Mouse (Mus musculus) gastrocnemius, postnatal 14 days (tissue): ENCODE measurements at regions not wholly inside any gene's neighbourhood (a gene's known extent, or its start where the extent isn't known, plus 50 kb on each side); places are given as distances from the start of the nearest gene placed in this dataset.

ENCODE experiments used
- DNase-seq: peaks from one replicate; pipeline ENCODE4 v3.0.0; 2021; ENCODE audit warnings: mixed read lengths
- intact Hi-C: fragments of 180-260 bp; cut with DNase I; formaldehyde crosslinking; loops from one replicate; pipeline ENCODE4 v1.15.1; 2025; ENCODE audit warnings: low total_unique reads
- microRNA-seq, 2 experiments: library from miRNA; unstranded; fragments of <30 nt; microRNA quantifications; one replicate each; pipeline ENCODE4 v1.2.0; 2021

- no peak for DNase-seq
- intact Hi-C loops: no loop called here
These were observed 69.7 kb upstream of the Zbtb40 start for GRCm38 (mm10) chr4:137118332-137118715.

DNA sequence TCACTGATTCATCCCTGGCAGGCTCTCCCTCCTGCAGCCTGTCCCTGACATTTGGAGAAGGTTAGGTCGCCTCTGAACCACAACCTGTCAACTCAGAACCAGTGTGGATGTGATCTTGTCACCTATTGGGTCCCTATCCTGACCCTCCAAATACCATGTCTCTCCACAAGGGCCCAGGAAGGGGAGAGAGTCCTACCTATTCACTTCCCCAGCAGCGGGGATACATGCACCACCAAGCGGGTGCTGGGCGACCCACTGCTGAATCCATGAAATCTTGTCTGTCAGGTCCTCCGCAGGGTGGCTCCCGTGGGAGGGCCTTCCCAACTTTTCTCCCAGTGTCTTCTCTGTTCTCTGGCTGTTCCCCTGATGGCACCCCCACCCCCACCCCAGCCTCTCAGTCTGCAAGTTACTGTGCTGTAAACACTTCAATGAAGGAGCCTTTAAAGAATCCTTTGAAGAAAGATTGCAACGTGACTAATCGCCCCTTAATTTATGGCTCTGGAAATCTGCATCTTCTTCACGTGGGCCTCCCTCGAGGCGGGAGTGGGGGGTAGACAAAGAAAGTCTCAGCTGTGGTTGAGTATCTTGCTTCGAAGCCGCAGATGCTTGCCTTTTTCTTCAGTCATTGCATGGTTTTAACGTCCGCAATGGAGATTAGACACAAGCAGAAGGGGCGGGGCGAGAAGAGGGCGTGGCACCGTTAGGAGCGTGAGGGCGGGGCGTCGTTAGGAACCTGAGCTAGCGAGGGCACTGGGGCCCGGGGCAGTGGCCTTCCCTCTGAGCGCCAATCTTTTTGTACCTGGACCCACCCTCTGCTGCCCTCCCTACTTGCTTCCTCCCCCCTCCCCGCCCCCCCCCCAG is 69.1 kb upstream of the Zbtb40 start:
- intact Hi-C loops: no loop called here
- DNase-seq: peak; percentile 28

DNA sequence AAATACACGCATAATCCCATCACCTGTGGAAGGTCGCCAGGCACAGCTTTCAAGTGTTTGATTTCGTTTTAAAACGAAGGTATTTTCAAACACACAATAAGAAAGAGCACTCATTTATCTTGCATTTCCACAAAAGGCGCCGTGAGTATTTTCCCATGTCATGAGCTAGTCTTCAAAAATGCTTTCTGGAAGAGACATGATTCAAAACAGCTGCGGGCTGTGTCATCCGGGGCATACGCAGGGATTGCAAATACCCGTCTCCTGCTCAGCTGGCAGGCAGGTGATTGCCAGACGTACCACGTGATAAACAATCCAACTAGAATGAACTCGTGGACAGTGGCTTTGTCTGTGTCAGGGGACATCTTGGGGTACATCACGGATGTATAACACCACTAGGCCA is 66.5 kb upstream of the Zbtb40 start:
- no peak for DNase-seq
- intact Hi-C loops: no loop called here

DNA sequence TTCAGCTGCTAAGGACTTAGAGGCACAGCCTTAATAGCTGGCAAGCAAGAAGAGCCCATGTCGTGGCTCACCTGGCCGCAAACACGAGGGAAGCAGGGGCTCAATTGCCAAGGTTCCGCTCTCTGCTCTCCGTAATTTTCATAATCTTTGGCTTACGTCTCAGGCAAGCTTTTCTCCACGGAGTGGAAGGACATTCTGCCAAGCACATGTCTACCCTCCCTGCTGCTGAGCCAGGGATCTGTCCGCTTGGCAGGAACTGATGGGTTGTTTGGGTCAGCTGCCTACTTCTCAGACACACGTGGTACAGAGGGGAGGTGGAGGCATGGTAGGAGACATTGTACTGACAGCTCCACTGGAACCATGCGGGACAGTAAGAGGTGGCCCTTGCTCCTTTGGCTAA is 61.7 kb upstream of the Zbtb40 start:
- intact Hi-C loops: no loop called here
- no peak for DNase-seq

GRCm38 (mm10) chr4:137104447-137105044 is 55.9 kb upstream of the Zbtb40 start:
- no peak for DNase-seq
- intact Hi-C loops: no loop called here

DNA sequence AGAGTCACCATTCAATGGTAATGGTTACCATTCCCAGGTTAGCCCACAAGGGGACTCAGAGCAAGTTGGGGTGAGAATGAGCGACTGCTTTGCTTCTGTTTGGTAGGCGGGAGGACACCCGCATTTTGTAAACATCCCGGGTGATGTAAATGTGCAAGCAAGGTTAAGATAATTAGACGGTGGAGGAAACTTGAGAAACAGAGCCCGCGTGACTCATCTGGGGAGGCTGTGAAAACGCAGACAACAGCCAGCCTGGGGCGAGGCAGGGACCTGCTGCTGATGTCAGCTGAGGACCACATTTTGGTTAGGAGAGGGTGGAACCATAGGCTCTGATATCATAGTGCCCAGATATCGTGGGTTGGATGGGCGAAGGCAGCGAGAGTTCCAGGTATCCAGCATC is 52.6 kb upstream of the Zbtb40 start:
- intact Hi-C loops: no loop called here
- no peak for DNase-seq

- intact Hi-C loops: no loop called here
- no peak for DNase-seq
These were observed 52.2 kb upstream of the Zbtb40 start for GRCm38 (mm10) chr4:137100756-137101155.

Small RNA genes in the stretch of these regions (microRNA-seq; reads per million reads assigned to microRNA genes)
- gene Gm23263 (0 reads per million in 2 experiments), gene Gm25399 (0 reads per million in 2 experiments)
